Mouse (Mus musculus) c-Kit-negative CD71-positive TER-119-positive erythroid progenitor cells, embryonic 14.5 days (primary cell): ENCODE data around the gene H2-K1.
"Not testable (repeated sequence)": the region's sequence is repeated elsewhere in the genome, so short reads cannot be mapped to it uniquely, and the experiment has no call there.

ENCODE experiments used
- DNase-seq: peaks from one replicate; pipeline ENCODE4 v3.0.0-alpha.2; 2013; ENCODE audit warnings: low read depth, low spot score

The H2-K1 gene

DNA sequence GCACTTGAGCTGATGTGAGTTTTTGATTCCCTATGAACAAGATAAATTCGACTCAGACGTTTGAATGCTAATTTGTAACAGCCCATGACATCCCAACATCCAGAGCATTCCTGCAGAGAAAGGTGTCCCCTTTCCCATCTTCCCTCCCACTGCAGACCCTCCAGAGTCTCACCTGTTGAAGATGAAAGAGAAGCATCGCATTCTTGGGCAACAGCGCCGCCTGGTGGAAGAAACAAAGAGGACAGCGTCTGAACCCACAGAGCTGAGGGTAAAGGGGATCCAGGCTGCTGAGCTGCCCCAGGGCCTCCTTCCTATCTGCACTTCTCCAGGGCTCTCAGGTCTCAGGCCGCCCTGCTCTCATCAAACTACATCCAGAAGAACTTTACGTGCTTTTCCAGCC is 18.0 kb downstream of the H2-K1 start:
- not testable (repeated sequence) for DNase-seq

DNA sequence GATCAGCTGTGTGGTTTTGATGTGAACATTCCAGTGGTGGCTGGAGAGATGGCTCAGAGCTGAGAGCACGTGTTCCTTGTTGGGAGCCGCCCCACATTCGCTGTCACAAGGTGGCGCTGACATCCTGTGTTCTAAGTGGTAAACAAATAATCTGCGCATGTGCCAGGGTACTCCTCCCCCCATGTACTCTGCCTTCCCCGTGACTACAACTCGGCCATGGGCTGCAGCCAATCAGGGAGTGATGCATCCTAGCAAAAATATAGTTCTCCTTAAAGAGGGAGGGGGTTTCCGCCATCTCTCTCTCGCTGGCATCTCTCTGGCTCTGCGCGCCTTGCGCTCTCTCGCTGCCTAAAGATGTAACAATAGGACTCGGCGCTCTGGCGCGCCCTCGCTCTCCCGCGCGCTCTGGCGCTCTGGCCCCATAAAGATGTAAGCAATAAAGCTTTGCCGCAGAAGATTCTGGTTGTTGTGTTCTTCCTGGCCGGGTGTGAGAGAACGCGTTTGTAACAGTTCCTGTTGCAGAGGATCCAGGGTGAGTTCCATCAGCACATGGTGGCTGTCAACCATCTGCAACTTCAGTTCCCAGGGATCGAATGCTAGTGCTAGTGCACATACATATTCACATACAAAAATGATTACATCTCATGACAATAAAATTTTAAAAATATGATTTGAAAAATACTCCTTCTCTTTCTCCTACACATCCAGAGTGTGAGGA is 18.8 kb downstream of the H2-K1 start:
- DNase-seq: not testable (repeated sequence)

DNA sequence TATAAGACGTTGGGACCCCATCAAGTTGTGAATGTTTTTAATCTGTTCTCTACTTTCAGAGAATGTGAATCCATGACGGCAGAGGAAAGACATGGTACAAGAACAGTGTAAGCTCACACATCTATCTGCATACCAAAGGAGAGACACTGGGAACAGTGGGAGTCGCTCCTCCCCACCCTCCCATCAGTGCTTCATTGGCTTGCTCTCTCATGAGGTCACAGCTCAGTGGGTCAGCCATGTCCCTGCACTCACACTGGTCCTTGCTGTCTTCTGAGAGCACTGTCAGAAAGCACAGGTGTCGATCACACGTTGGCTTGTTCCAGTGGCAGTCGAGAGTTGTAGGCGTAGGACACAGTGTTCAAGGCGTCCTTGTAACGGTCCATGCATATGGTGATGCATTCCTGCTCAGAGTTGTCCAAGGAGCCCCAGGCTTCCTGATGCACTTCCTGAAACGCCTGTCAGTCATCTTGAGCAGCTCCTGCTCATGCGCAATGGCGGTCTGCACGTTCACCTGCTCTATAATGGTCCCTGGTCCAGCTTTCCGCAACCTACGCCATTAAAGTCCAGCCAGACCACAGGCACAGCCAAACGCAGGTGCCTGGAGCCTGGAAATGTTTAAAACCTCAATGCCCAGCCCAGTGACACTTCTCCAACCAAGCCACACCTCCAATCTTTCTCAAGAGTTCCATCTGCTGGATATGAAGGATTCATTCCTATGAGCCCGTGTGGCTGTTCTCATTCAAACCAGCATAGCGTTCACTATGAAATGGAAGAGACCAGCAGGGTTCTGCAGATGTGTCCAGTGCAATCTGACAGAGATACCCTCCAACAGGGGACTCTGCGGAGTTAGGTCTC is 19.7 kb downstream of the H2-K1 start:
- DNase-seq: no peak

DNA sequence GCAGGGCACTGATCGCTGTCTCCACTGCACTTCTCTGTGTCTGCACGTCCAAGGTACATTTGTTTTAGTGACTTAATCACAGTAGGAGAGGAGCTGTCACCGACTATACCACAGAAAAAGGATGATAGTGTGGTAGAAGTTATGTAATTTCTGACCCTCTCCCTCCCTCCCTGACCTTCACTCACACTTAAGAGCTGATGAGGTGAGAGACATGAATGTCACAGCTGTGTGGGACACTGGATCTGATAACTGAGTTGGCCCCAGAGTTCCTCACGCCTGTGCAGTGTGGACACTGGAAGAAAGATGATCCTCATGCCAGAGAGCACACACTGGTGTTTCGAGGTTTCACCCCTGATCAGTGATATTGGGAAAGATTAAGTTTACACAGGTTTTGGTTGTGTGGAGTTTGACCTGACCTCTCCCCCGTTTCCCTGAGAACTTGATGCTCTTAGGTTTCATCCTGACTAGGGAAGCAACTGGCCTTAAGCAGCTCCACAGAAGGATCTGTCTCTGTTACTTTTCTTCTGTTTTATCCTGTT is 20.6 kb downstream of the H2-K1 start:
- DNase-seq: no peak

DNA sequence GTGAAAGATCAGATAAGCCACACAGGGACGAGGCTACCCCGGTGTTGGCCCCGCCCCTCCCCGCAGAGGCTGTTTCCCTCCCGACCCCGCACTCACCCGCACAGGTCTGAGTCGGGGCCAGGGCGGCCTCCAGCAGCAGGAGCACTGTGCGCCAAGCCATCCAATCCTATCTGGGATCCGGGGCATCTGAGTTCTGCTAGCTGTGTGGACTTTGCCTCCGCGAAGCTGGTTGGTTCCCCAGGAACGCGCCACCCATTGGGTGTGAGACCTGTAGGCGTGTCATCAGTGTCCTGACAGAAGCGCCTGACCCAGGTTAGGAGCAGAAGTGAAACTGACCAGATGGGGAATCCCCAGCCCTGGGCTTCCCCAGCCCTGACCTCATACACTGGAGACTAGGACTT is 21.5 kb downstream of the H2-K1 start:
- no peak for DNase-seq

DNA sequence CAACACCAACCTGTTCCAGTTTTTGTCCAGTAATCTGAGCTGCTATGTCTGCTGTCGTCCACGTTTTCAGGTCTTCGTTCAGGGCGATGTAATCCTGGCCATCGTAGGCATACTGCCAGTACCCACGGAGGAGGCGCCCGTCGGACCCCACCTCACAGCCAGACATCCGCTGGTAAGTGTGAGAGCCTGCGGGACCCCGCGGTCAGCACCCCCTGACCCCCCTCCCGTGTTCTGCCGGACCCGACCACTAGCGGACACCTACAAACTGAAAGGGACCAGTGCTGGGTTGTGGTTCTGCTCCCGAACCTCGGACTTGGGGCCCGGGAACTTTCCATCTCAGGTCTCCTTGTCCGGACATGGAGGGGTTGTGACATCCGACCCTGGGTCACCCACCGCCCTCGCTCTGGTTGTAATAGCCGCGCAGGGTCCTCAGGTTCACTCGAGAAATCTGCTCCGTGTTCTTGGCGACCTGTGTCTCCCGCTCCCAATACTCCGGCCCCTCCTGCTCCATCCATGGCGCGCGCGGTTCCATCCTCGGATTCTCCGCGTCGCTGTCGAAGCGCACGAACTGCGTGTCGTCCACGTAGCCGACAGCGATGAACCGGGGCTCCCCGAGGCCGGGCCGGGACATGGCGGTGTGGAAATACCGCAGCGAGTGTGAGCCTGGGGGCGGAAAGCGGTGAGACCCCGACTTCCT is 22.1 kb downstream of the H2-K1 start:
- DNase-seq: no peak

DNA sequence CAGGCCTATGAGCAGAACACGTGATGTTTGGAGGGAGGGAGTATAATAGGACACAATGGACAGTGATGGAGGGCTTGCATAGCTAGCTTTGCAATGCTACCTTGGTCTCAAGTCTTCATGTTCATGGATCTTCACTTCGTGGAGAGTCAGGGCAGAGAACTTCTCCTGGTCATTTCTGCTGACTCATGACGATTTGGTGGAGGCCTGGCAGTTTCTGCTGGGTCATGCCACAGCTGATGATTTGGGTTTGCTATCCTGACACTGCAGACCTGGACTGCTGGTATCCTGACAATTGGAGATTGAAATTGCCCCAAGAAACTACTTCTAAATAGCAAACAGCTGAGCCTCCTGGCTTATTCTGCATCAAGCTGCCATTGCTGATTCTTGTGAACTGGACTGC is 26.6 kb downstream of the H2-K1 start:
- no peak for DNase-seq

DNA sequence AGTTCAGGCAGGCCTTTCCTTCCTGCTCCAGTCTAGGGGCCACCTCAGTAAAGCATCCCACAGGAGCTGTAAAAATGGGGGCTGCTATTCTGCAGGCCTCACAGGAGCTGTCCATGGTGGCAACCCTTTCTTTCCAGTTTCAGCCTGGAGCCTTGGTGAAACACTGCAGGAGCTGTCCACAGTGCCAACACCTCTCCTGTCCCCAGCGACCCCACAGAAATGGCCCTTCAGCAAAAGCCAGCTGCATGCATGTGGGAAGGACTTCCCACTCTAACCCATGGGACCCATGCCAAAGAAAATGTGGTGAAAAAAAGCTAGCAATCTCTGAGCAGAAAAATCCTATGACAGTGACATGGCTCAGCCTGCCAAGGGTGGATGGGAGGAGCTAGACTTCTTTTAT is 27.5 kb downstream of the H2-K1 start:
- no peak for DNase-seq

DNA sequence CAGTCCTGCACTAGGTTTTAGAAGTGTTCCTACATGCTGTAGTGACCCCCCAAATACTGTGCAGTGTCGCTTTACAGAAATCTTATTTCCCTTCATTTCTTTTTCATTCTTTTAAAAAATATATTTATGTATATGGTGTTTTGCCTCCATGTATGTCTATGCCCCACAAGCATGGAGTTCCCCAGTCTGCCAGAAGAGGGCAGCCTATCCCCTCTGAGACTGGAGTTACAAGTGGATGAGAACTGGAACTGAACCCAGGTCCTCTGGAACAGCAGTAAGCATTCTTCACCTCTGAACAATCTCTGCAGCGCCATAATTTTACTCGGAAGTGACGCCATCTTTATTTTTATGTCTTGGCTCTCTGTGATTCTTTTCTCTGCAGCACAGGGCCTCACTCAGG is 30.8 kb downstream of the H2-K1 start:
- DNase-seq: no peak

DNA sequence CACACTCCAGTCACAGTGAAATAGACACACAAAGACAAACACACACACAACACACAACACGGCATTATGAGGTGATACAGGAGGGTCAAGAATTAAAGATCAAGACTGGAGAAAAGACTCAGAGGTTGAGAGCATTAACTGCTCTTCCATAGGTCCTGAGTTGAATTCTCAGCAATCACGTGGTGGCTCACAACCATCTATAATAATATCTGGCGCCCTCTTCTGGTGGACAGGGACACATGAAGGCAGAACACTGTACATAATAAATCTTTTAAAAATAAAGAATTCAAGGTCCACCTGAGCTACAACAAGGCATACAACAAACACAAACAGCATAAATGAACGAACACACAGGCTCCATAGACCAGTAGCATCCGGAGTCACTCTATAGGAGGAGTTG is 31.2 kb downstream of the H2-K1 start:
- no peak for DNase-seq

DNA sequence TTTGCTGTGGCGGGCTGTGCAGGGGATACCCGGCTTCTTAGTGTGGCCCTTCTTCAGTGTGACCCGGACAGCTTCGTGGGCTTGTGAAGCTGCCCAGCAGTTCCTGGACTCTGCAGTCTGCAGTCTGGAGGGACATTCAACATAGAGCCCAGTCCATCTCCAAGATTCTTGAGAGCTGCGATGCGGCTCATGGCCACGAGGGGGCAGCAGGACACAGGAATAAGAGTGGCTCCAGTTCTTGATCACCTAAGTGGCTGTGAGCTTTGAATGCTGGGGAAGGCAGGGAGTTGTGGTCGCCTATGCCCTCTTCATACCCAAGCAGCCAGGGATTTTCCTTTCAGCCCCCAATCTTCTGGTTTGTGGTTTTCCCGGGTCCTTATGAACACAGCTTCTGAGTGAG is 31.7 kb downstream of the H2-K1 start:
- peak; percentile 53 for DNase-seq

DNA sequence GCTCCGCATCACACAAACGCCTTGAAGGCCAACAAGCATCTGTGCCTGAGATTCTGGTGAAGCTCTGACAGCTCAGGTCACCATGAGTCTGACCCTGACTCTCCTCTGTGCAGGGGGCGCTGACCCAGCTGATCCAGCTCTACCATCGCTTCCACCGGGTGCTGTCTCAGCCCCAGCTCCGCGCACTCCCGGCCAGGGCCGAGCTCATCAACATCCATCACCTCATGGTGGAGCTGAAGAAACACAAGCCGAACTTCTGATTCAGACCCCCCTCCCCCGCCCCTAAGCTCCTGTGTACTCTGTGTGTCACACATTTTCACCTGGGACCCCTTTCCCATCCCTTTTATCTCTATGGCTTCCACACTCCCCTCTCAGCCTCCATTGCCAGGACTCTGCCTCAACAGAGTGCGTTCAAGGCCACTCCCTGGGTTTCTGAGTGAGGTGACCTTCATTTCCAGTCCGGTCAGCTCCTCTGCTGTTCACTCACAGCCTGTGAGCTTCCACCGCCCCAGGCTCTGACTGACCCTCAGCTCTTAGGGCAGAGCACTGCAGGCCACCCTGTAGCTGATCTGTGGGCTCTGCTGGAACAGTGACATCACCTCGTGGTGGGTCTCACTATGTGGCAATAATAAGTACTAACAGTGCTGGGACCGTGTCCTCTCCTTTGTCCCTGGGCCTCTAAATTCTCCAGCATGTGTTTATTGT is 34.1 kb downstream of the H2-K1 start:
- DNase-seq: no peak

DNA sequence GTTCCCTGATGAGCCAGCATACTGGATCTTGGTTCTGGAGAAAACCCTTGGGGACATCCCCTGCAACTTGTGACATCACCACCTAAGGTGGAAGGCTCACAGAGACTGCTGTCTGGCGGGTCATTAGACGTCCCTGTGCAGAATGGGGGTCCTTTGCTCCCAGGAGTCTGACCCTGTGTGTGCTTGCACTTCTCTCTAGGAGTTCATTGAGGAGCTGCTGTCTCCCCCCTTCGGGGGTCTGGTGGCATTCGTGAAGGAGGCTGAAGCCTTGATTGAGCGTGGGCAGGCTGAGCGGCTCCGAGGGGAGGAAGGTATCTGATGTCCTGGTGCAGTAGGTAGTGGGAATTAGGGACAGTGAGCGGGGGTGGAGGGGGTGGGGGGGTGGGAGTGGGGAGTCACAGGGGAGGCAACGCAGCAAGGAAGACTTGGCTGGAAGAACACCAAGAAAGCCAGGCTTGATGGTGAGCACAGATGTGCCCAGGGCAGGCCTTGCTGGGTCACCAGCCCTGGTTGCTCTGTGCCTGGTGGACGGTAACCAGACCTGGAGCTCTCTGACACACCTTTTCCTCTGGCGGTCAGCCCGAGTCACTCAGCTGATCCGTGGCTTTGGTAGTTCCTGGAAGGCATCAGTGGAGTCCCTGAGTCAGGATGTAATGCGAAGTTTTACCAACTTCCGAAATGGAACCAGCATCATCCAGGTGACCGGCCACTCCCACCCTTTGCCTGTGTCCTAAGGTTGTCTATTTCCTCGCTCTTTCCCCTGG is 34.9 kb downstream of the H2-K1 start:
- no peak for DNase-seq

DNA sequence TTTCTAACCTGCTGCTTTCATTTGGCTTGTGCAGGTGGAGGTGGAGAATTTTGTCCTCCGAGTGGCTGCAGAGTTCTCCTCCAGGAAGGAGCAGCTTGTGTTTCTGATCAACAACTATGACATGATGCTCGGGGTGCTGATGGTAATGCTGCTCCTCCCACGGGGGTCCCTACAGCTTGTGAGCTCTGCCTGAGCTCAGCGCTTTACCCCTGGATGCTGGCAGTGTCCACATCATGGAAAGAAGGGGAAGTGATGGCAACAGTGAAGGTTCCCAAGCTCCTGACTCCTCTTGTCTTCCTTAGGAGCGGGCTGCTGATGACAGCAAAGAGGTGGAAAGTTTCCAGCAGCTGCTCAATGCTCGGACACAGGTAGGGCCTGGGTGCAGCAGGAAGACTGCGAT is 37.3 kb downstream of the H2-K1 start:
- DNase-seq: no peak

DNA sequence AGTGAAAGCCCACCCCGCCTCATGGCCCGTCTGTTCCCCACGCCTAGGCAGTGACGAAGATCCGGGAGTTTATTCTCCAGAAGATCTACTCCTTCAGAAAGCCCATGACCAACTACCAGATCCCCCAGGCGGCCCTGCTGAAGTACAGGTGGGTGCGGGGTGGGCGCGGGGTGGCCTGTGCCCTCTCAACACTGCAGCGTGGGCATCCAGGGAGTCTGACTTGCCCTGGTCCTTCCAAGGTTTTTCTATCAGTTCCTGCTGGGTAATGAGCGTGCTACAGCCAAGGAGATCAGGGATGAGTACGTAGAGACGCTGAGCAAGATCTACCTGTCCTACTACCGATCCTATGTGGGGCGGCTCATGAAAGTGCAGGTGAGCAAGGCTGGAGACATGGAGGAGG is 40.2 kb downstream of the H2-K1 start:
- no peak for DNase-seq

DNA sequence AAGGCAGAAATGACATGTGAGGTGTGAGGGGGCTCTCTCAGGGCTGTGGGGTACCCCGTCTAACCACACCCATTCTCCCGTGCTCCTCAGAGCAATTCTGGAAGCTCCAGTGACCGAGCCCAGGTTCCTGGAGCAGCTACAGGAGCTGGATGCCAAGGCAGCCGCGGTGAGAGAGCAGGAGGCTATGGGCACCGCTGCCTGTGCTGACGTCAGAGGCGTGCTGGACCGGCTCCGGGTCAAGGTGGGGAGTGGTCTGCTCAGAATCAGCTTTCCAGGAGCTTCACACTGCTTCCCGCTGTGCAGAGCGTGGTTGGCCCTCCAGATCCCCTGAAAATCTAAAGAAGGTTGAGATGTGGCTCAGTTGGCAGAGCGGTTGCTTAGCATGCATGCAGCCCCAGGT is 41.0 kb downstream of the H2-K1 start:
- no peak for DNase-seq

DNA sequence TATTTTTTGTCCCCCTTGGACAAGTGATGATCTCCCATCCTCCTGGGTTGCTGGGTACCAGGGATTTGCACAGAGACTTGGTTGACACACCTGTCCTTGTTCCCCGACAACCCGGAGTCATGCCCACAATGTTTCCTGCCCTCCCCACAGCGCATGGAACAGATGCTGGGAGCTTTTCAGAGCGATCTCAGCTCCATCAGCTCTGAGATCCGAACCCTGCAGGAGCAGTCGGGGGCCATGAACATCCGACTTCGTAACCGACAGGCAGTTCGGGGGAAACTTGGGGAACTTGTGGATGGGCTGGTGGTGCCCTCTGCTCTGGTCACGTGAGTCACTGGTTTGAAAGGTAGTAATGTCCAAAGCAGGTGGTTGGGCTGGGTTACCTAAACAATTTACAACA is 41.7 kb downstream of the H2-K1 start:
- DNase-seq: no peak

DNA sequence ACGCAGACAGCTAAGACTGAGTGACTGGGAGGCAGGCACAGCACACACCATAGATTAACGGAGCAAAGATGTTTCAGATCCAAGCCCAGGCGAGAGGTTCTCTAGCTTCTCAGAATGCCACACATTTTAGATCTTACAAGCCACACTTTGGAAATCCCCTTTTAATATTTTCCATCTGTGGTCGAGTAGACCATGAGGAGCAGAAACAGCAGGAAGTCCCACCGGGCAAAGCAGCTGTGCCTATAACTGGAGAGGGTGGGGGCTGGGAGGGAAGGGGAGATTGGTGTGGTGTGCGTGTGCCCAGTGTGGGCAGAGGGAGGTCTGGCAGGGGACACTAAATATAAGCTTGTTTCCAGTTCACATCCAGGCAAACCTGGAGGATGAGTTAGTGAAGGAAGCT is 42.7 kb downstream of the H2-K1 start:
- no peak for DNase-seq

DNA sequence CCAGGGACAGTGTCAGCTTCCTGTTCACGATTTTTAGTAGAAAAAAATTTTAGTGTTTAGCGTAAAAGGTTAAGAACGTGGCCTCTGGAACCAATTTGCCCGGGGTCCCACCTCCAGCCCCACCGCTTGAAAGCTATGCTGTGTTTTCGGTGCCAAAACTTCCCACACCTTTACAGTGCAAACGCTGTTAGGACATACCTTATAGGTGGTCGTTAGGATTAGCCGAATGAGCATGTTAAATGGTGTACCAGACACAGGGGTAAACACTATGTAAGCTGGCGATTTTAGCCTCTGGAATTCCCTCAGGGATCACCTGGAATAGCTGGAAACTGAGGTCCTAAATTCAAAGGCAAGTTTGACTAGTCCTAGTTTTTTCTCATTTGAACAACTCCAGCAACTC is 43.8 kb downstream of the H2-K1 start:
- DNase-seq: no peak

DNA sequence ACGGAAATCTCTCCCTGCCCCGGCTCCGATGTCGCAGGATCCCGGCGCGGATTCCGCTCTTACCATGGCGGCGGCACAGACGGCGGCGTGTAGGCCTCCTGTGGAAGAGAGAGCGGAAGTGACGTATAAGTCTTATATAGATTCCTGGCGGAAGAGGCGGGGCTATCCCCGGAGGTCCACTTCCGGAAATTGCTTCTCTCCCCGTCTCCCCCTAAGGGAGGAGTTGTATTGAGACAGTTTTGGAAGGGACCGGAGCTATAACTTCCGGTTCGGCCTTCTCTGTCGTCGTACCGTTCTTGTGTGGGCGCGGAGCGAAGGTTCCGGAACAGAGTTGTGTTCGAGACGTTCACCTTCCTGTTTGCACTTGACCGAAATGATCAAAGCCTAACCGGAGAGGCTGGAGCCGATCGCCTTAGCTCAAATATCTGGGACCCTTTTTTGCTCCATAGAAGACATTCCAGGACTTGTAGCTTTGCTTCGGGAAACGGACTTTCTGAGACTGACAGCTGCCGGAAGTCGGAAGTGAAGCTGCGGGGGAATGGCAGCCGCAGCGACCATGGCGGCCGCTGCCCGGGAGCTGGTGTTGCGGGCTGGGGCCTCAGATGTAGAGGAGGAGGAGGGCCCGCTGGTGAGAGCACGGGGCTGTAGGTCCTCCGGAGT is 44.5 kb downstream of the H2-K1 start, which contains the start of the genes Vps52 and Rps18:
Gene Vps52, plus strand, starts transcription at position 258 of the 660 bp plus-strand sequence.
Gene Rps18, minus strand, starts transcription at position 447 of the 660 bp plus-strand sequence.
- peak; percentile 97 for DNase-seq
